Mouse (Mus musculus): ENCODE results near the gene Pank2.
"Not testable (repeated sequence)": the region's sequence is repeated elsewhere in the genome, so short reads cannot be mapped to it uniquely, and the experiment has no call there.

Pank2 gene

DNA sequence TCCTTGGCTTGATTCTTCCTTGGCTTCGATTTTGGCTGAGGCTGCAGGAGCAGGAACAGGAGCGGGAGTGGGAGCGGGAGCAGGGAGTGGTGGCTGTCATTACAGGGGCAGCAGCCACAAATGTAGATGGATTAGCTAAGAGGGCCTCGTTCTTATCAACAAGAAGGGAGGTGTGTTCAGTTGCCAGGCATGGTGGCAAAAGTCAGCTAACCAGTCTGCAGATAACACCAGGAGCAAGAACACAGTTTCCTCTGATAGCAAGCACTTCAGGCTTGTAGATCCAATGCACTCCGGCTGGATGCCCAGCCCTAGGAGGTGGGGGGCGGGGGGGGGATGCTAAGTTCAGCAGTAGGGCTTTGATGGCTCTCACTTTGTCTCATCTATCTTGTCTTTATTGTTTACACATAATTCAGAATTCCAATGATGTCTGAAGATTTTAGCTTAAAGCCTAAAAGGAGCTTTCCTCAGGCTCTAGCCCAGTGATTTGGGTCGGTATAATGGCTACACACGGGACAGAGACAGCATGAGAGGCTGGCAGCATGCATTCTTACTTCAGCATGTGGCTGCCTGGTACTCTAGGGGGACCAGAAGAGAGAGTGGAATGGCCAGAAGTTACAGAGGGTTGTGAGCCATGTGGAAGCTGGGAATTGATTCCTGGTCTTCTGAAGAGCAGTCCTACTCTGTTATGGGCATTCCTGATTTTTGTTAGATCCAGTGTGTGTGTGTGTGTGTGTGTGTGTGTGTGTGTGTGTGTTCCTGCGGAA lies 1.6 kb upstream of the Pank2 start:
- no peak for DNase-seq (ENCODE audit: low read depth, low spot score)

DNA sequence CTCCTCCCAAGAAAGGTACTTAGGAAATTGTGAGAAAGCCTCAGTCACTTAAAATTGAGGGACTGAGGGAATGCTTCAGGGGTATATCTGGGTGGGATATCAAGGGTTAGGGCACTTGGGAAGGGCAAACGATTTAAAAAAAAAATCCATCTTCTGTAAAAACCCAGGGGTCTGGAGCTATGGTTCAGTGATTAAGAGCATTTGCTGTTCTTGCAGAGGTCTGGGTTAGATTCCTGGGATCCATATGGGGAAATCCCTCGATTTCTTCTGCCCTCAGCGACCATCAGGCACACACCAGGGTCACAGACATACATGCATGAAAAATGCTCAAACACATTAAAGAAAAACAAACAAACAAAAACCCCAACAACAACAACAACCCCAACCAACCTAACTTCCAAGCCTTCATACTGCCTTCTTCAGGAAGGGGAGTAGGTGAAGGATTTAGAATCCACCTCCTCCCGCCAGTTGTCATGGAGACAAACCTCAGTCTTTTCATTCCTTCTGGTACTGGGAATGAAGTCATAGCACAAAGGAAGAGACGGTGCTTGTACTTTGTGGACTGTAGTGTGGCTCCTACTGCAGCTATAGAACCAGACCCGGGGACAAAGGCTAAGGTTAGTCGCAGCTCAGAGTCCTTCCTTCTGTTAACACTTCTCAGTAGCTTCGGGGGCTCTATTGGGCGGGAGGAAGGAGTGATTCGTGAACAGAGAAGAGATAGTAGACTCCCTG lies 648 bp upstream of the Pank2 start:
- no peak for DNase-seq (ENCODE audit: low read depth, low spot score)

DNA sequence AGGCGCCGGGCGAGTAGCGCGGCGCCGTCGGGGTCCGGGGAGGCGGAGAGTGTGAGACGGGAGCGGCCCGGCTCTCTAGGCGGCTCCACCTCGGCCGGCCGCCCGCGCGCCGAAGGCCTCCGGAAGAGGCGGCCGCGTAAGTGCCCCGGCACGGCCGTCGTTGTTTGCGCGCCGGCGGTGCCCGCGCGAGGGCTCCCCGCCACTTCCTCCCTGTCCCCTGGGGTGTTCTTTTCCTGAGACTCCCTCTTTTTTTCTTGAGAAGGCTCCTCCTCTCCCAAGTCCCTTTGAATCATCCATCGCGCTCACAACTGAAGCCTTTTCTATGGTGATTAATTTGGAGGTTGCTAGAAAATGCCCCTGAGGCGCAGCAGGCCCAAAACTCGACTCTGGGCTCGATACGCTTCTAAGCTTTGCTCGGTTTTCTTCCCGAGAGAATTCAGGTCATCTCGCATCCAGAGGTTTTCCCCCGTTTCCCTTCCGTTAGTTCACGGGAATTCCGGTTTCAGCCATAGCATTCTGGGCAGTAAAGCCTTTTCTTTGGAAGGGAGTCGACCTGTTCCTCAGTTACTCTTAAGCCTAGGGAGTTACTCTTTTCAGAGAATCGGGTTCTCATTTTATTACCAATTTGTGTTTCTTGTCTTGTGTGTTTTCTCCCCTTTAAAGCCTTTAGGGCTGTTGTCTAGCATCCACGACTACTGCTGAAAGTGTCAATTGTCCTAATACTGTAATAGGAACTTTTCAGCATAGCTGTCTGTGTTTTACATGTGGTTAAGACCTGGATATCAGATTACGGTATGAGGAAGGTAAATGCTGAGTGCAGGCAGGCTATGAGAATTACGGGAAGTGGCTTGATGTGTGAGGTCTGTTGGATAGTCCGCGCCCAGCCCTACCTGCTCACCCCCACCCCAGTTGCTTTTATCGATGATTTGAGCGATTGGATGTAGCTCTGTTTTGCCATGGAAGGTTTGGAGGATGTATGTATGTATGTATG lies 680 bp downstream of the Pank2 start:
- peak; percentile 39 for DNase-seq (ENCODE audit: low read depth, low spot score)

DNA sequence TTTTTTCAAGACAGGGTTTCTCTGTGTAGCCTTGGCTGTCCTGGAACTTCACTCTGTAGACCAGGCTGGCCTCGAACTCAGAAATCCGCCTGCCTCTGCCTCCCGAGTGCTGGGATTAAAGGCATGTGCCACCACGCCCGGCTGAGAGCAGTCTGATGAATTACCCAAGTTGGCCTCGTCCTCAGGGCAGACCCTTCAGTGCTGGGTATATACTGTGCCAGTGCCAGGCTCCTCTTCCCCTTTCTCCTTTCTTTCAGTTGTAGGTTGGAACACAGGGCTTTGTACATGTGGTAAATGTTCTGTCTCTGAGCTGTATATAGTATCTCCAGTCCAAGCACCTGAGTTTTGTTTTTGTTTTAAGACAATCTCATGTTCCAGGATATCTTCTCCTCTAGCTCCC lies 1.7 kb downstream of the Pank2 start:
- DNase-seq (ENCODE audit: low read depth, low spot score) = no peak

DNA sequence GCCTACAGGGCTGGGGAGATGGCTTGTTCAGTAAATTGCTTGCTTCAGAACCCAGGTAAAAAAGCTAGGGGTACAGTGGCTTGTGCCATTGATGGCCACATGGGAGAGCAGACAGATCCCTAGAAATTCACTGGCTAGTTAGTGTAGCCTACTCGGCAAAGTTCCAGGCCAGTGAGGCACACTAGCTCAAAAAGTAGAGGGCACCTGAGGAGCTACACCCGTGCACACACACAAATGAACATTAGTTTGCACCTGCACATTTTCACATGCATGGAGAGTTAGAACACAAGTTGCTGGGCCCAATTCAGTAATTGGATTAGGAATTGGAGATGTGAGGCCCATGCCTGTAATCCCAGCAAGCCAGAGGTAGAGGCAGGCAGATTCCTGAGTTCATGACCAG lies 2.8 kb downstream of the Pank2 start:
- DNase-seq (ENCODE audit: low read depth, low spot score) = no peak

DNA sequence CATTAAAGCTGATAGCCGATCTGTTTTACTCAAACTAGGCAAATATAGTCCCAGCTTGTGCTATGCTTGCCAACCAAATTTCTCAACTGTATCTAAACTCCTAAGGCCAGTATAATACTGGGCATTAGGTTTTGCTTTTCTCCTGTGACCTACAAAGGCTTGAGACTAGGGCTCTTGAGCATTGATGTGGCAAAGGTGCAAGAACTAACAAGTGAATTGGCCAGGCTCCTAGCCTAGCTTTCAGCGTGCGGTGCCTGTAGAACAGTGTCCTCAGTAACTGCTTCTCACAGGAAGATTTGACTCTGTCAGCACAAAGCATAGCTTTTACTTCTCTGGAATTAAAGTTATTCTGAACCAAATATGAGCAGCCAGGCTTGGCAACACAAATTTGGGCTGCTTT lies 13.2 kb downstream of the Pank2 start:
- no peak for DNase-seq (ENCODE audit: low read depth, low spot score)

DNA sequence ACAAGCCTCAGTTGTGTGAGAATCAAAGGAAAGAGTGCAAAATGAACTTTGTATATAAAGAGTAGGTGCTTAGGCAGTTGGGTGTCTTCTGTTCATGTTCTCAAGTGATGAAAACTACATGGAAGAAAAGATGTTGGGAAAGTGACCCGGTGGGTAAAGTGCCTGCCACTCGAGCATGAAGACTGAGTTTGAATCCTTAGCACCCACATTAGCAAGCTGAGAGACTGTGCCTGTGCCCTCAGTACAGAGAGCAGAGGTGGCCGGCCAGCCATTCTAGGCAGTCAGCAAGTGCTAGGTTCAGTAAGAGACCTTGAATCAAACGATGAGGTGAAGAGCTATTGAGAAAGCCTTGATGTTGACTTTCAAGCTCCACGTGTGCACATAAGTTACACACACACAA lies 14.4 kb downstream of the Pank2 start:
- DNase-seq (ENCODE audit: low read depth, low spot score) = no peak

DNA sequence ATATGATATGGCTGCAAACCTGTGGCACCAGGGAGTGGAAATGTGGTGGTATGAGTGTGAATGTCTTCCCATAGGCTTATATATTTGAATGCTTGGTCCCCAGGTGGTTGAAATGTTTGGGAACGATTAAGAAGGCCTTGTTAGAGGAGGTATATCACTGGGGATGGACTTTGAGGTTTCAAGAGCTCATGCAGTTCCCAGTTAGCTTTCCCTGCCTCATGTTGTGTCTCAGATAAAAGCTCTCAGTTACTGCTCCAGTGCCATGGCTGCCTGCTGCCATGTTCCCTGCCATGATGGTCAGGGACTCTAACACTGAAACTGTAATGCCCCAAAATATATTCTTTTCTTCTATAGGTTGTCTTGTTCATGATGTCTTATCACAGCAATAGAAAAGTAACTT lies 19.3 kb downstream of the Pank2 start:
- no peak for DNase-seq (ENCODE audit: low read depth, low spot score)

DNA sequence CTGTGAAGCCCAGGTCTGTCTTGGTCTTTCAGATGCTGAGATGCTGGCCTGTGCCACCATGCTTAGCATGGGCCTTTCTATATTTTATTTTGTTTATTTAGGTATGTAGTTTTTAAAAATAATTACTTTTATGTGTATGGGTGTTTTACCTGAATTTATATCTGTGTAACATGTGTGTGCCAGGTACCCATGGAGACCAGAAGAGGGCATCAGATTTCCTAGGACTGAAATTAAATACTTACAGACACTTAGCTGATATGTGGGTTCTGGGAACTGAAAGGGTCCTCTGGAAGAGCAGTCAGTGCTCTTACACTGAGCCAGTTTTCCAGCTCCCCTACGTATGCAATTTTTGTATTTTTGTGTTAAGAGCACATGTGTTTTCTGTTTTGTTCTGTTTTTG lies 24.0 kb downstream of the Pank2 start:
- DNase-seq (ENCODE audit: low read depth, low spot score) = no peak

DNA sequence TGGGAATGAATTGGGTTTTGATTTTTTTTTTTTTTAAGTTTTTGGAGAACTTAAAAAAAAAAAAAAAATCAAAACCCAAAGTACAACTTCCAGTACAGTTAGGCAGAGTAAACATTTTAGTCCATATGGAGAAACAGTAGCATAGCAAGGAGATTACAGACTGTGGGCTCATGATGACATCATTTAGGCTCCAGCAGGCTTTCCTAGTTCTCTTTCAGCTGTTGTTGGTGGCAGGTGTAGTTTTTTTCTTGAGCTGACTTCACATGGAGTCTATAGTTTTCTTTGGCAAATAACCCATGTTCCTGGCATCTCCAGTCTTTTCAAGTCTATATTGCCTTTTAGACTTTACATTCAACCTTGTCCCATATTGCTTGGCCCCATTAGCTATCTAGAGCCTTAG lies 28.4 kb downstream of the Pank2 start:
- DNase-seq (ENCODE audit: low read depth, low spot score) = no peak

DNA sequence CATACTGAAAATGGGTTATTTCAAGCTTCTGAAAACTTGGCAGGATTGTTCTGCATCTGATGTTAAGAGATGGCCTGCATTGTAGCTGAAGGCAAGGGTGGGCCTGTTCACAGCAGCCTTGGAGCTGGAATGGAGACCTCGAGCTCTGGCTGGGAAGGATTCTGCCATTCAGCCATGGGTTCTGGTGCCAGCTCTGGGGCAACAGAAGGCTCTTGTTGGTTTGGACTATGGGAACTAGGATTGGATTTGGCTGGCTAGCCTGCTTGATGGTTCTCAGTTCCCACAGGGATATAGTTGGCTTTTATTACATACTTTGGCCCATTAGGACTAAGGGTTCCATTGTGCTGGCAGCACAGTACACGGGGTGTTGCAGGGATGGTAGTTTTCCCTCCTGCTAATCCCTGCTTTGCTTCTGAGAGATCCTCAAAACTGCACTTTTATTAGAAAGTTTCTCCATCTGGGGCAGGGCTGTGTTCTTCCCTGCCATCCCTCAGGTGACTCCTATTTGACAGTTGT lies 34.5 kb downstream of the Pank2 start:
- no peak for DNase-seq (ENCODE audit: low read depth, low spot score)

DNA sequence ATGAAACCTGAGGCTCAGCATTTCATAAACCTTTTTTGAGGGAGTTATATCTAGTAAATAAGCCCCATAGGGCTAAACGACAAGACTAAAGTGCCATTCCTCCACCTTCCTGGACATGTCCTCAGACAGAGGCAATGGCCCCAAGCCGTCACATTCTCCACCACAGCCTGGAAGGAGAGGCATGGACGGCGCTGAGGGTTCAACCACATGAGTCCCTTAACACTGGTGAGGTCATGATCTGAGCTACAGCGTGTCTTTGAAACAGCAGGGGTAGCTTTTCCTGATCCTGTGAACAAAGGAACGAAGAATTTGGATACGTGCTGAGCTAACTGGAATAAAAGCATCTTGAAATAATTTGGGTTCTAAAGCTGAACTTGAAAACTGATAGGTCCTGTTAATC lies 36.4 kb downstream of the Pank2 start:
- DNase-seq (ENCODE audit: low read depth, low spot score) = not testable (repeated sequence)

DNA sequence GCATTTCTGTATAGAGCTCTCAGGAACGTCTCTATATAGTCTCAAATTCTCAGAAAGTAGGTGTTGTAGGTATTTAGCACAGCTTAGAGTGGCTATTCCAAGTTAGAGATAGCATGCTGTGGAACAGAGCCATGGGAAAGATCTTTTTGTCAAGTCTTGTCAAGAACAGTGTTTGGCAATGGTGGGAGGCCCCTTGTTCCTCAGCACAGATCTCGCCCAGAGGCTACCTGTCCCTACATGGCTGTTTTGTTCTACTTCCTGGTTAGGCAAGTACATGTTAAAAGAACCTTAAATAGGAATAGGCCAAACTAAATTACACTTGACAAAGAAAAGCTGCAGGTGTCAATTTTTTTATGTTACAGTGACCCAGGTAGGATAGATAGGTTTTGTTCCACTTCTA lies 38.2 kb downstream of the Pank2 start:
- DNase-seq (ENCODE audit: low read depth, low spot score) = no peak

DNA sequence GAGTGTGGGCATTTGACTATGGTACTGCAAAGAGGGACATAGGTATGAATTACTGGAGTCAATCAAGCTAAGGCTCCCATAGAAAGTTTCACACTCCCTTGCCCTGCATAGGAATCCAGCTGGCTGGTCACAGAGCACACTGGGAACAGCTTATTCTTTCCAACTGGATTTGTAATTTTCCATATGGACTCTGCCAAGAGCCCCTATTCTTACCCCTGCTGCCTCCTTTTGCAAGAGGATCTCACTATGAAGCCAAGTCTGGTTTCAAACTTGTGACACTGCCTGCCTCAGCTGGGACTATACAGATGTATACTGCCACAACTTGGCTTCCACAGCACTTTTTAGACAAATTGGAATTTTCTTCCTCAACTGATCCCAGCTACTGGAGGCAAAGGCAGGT lies 39.3 kb downstream of the Pank2 start:
- DNase-seq (ENCODE audit: low read depth, low spot score) = no peak

DNA sequence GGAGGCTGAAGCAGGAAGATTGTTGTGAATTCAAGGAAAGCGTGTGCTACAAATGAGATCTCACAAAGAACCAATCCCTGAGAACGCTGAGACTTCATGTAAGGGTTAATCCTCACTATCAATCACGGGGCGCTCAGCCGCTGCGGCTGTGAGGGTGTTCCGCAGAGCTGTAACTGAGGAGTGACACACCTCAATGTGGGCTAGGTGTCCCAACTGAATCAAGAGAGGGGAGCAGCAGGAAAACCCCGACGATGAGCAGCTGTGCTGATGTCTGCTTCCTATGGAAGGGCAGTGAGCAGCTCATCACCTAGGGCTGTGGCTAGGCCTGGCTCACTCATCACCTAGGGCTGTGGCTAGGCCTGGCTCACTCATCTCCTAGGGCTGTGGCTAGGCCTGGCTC lies 42.2 kb downstream of the Pank2 start:
- DNase-seq (ENCODE audit: low read depth, low spot score) = no peak

DNA sequence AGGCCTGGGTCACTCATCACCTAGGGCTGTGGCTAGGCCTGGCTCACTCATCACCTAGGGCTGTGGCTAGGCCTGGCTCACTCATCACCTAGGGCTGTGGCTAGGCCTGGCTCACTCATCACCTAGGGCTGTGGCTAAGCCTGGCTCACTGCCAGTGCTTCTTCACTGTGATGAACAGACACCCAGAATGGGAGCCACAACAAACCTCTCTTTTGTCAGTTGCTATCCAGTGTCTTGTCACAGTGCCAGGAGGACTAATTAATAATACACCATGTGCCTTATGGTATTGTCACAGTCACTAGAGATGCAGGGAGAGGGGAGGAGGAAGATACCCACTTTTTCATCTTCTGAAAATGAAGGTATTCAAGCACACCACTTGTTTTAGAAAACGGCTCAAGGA lies 42.9 kb downstream of the Pank2 start:
- not testable (repeated sequence) for DNase-seq (ENCODE audit: low read depth, low spot score)

DNA sequence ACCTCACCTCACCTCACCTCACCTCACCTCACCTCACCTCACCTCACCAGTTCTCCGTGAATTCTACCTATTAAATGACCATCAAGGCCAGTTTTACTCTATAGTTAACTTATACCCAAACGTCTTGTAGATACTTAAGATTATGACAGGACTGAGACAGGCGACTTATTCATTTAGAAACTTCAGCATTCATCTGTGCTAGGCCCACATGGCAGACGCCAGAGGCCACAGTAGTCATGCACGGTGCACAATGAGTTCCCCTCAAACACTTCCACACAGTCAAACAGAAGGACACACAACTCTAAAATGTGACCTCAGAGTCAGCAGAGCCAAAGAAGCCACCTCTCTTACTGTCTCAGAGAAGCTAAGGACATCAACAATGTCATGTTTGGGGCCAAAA lies 45.1 kb downstream of the Pank2 start:
- no peak for DNase-seq (ENCODE audit: low read depth, low spot score)

DNA sequence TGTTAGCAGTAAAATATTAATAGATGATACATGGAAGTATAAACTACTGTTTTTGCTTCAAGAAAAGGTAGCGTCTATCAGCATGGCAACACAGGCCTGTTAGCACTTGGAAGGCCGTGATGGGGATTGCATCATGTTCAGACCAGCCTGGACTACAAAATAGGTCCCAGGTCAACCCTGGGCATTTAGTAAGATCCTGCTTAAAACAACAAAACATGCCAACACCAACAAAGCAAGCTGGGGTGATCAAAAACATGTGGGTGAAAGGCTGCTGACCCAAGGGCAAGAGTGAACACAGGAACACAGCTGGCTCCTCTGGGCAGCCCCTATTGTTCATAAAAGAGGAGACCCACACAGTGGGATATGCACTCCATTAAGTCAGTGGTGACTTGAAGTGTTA lies 45.5 kb downstream of the Pank2 start:
- DNase-seq (ENCODE audit: low read depth, low spot score) = no peak

DNA sequence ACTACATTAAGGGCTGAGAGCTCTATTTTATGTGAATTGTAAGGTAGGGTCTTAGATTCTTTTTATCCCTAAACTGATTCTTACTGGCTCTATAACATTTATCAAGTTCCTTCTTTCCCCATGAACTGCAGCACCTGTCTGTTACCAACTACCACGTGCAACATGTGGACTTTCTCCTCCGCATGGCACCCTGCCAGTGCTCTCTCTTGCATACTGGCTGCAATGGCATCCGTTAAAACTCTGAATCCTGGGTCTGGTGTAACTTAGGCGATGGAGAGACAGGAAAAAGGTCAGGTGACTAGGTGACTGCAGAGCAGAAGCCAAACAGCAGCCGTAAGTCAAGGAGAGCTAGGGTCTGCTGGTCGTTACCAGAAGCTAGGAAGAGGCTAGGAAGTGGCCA lies 47.0 kb downstream of the Pank2 start:
- DNase-seq (ENCODE audit: low read depth, low spot score) = no peak

DNA sequence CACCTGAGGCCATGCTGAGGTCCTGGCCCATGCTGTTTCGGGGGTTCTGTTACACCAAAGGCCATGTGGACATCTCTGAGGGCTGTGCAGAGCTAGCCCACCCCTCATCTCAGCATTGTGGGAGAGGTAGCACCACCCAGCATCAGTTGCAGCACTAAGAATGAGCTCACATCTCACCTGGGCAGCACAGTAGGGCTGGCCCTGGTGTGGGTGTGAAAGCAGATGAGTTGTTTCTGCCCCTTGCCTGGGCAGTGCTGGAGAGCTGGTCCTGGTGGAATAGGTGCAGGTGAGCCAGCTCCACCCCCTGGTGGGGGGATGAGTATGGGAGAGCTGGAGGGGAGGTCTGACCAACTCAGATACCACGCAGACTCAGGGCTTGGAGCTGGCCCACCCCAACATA lies 53.9 kb downstream of the Pank2 start:
- DNase-seq (ENCODE audit: low read depth, low spot score) = no peak

DNA sequence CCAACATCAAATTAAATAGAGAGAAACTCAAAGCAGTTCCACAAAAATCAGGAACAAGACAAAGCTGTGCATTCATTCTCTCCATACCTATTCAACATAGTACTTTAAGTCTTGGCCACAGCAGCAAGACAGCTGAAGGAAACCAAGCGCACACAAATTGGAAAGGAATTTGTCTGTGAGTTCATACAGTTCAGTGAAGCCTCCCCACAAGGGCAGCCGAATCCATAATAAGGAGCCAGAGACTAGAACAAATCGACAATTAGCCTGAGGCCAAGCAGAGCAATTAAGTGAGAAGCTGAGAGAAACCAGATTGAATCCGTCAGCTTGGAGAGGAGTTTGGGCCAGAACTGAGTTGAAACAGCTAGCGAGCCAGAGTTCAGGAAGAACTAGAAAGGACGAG lies 57.1 kb downstream of the Pank2 start:
- no peak for DNase-seq (ENCODE audit: low read depth, low spot score)

DNA sequence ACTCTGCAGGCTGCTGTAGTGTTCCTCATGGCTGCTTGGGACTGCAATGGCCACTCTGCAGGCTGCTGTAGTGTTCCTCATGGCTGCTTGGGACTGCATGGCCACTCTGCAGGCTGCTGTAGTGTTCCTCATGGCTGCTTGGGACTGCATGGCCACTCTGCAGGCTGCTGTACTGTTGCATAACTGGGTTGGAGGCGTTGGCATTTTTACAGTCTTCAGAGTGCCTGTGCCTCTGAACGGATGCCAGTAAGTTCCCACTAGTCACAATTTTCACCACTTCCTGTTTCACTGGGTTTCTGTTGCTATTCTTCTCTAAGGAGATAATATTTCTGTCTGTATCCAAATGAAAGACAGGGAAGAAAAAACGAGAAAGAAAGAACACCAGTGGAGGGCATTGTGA lies 58.9 kb downstream of the Pank2 start:
- DNase-seq (ENCODE audit: low read depth, low spot score) = not testable (repeated sequence)
